Mouse (Mus musculus): ENCODE measurements around the gene Vmn1r180. TPM values are rescaled to one million over a fixed set of nuclear protein-coding genes. Genes with fewer than 3 reads are reported as not detected.

Vmn1r180 gene
- not detected for total RNA-seq (2023)

DNA sequence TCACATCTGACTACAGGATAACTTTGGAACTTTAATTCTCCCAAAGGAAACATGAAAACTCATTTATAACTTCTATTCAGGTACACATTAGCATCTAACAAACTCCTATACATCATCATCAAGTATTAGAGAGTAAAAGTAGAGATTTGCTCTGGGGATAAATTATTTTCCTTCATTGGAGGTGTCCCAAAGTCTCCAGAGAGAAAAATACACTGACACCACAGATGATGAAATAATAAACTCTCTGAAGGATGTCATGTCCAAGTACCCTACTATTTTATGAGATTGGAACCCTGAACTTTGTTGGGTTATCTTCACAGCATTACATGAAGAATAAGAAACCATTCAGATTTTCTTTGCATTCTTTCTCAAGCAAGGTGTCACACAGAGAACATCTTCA, at the start of gene Vmn1r180:
Gene Vmn1r180 (plus strand): TSS at position 301 of the 400 bp plus-strand sequence.

DNA sequence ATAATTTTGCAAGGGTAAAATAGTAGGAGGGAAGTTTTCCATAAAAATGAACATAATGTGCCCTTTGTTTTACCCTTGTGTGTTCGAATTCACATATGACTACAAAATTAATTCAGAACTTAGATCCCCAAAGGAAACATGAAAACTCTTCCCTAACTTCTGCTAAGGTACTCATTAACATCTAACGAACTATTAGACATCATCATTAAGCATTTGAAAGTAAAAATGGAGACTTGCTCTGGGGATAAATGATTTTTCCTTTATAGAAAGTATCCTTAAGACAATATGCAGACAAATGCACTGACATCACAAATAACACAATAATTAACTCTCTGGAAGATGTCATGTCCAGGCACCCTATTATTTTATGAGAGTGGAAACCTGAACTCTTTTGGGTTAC, 23.8 kb upstream of the Vmn1r180 start, which contains the start of gene Vmn1r179:
Gene Vmn1r179 (plus strand): TSS at position 301 of the 400 bp plus-strand sequence.

DNA sequence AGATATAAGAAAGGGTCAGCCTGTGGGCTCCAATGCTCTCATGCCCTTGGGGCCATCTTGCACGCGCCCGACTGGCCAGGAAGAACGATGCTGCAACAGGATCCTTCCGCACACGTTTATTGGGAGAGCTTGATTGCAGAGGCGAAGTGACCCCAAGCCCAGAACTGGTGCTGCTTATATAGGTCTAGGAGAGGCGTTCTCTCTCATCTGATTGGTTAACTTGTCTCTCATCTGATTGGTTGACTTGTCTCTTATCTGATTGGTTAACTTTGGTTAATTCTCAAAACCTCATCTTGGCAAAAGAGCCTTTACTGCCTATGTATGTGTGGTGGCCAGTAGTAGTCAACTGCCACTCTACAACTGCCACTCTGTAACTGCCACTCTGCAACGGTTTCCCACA, 23.9 kb downstream of the Vmn1r180 start, which contains the start of gene Vmn1r181:
Gene Vmn1r181 (plus strand): TSS at position 301 of the 400 bp plus-strand sequence.

DNA sequence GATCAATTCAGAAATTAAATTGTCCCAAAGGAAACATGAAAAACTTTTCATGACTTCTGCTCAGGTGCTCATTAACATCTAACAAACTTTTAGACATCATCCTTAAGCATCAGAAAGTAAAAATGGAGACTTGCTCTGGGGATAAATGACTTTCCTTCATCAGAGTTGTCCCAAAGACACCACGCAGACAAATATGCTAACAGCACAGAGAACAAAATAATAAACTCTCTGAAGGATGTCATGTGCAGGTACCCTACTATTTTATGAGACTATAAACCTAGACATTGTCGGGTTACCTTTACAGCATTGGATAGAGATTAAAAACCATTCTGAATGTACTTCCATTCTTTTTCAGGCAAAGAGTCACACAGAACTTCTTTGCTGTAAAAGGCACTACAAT, 51.0 kb downstream of the Vmn1r180 start, which contains the start of gene V1rd19:
Gene V1rd19 (plus strand): TSS at position 301 of the 400 bp plus-strand sequence.

Other genes starting within 250 kb of the Vmn1r180 start
- gene Vmn1r173, start 249.9 kb upstream of the Vmn1r180 start, total RNA-seq (2023), result not detected
- gene Vmn1r174, start 198.4 kb upstream of the Vmn1r180 start, total RNA-seq (2023), result not detected
- gene Vmn1r175, start 140.0 kb upstream of the Vmn1r180 start, total RNA-seq (2023), result not detected
- gene Vmn1r176, start 113.3 kb upstream of the Vmn1r180 start, total RNA-seq (2023), result not detected
- gene Vmn1r177, start 84.2 kb upstream of the Vmn1r180 start, total RNA-seq (2023), result not detected
- gene Vmn1r178, start 58.6 kb upstream of the Vmn1r180 start, total RNA-seq (2023), result not detected
- not detected for gene Vmn1r179, start 23.7 kb upstream of the Vmn1r180 start, total RNA-seq (2023)
- gene Vmn1r181, start 24.0 kb downstream of the Vmn1r180 start, total RNA-seq (2023), result not detected
- not detected for gene V1rd19, start 51.1 kb downstream of the Vmn1r180 start, total RNA-seq (2023)
- gene Vmn1r183, start 102.6 kb downstream of the Vmn1r180 start, total RNA-seq (2023), result not detected
- 10 to 100 TPM; 37.5 to 41.5 TPM for gene Zfp180, start 131.3 kb downstream of the Vmn1r180 start, total RNA-seq (2023)
- 1 to 10 TPM; 5.9 to 6.7 TPM for gene Zfp112, start 161.7 kb downstream of the Vmn1r180 start, total RNA-seq (2023)
- gene Zfp235, start 183.5 kb downstream of the Vmn1r180 start, total RNA-seq (2023), result 10 to 100 TPM; 10.0 to 10.5 TPM
- under 1 TPM; 0.24 to 0.84 TPM for gene Zfp114, start 224.4 kb downstream of the Vmn1r180 start, total RNA-seq (2023)

Measured in T-cell, adult 66 days (primary cell).